ENCODE assay signal across 10 mouse cellular contexts in genomic region chr17:24628646-24629045, GRCm38 (mm10). TPM values are rescaled to one million over a fixed set of nuclear protein-coding genes. Genes with fewer than 3 reads are reported as not detected.
DNase-seq lines count a peak whose midpoint lies in the region; ATAC-seq lines count a peak whose summit lies in the region.
"Had no signal": no experiment of that assay in that cellular context is flagged by ENCODE, and none has a peak within 500 bp of the region (broad histone marks: within the 10 kb centered on the region; RNA-seq: fewer than 3 reads in every experiment).

No protein-coding gene starts in this region.

- no peak overlapping the region for H3K4me3 ChIP-seq in neural tube, embryonic 15.5 days (replicated peaks)
- H3K4me3 ChIP-seq in limb, embryonic 10.5 days, result no peak overlapping the region
- H3K4me3 ChIP-seq: neural tube, embryonic 12.5 days had no signal

- H3K27ac ChIP-seq in neural tube, embryonic 15.5 days (replicated peaks), result no peak overlapping the region
- H3K27ac ChIP-seq in limb, embryonic 10.5 days, result no peak overlapping the region
- H3K27ac ChIP-seq: neural tube, embryonic 12.5 days had no signal

- no peak for ATAC-seq in neural tube, embryonic 15.5 days (ENCODE audit: low FRiP score)
- ATAC-seq in neutrophil, adult 5-6 weeks (ENCODE audit: extremely low read depth, insufficient number of reproducible peaks, low FRiP score, poor library complexity, severe bottlenecking), result peak; percentile 55; the same call in 1 of the 2 replicates

- intact Hi-C loops in heart, postnatal 14 days (cut with DNase I), result loop anchor here (1.0 to 5.0 kb wide), 3 partner anchors 26 to 136 kb away; no protein-coding TSS in a partner anchor

- DNase-seq in neural tube, embryonic 10.5 days (ENCODE audit: extremely low spot score, low spot score), result peak; percentile 78
- peak; percentile 85 for DNase-seq in ZHBTc4 (ENCODE audit: low read depth, low spot score)
- DNase-seq in cerebellum, postnatal 36 days, result peak; percentile 90 to 95
- peak; percentile 75 to 81 for DNase-seq in heart, postnatal 14 days
- DNase-seq in limb, embryonic 10.5 days (ENCODE audit: low spot score), result peak; percentile 84
- DNase-seq in thymus, postnatal 36 days, result peak; percentile 68 to 74

- H3K9me3 ChIP-seq in neural tube, embryonic 15.5 days (replicated peaks), result no peaks in the 10 kb centered on the region
- H3K9me3 ChIP-seq in limb, embryonic 10.5 days (replicated peaks), result no peaks in the 10 kb centered on the region
- H3K9me3 ChIP-seq: neural tube, embryonic 12.5 days had no signal

- H3K27me3 ChIP-seq in neural tube, embryonic 15.5 days (replicated peaks), result no peaks in the 10 kb centered on the region
- no peaks in the 10 kb centered on the region for H3K27me3 ChIP-seq in limb, embryonic 10.5 days (ENCODE audit: low read depth, poor library complexity, severe bottlenecking)
- H3K27me3 ChIP-seq: neural tube, embryonic 12.5 days had no signal

- WGBS in neural tube, embryonic 15.5 days, result 55% methylated on average over 5 of the region's 5 CpGs
- WGBS in limb, embryonic 10.5 days, result 52% methylated on average over 5 of the region's 5 CpGs

- no peak overlapping the region for H3K4me2 ChIP-seq in neural tube, embryonic 15.5 days
- H3K4me2 ChIP-seq: neural tube, embryonic 12.5 days had no signal

- peaks cover 22% of the 10 kb centered on the region for H3K4me1 ChIP-seq in neural tube, embryonic 15.5 days
- H3K4me1 ChIP-seq in limb, embryonic 10.5 days, result peaks cover 19% of the 10 kb centered on the region

- no peak overlapping the region for H3K9ac ChIP-seq in neural tube, embryonic 15.5 days (replicated peaks)
- H3K9ac ChIP-seq: neural tube, embryonic 12.5 days had no signal

- peaks cover 71% of the 10 kb centered on the region for H3K36me3 ChIP-seq in neural tube, embryonic 15.5 days
- H3K36me3 ChIP-seq in limb, embryonic 10.5 days, result peaks cover 74% of the 10 kb centered on the region

RNA-seq across cellular contexts. Expression of gene Tsc2, which starts 3.8 kb away (rescaled TPM):
- 60.6 and 68.8 TPM in 2 replicates for polyA plus RNA-seq in neural tube, embryonic 15.5 days (2015; fragmentation: Nextera tagmentation; extraction: Ambion mirVana)
- total RNA-seq in heart, postnatal 14 days (2021), result 10 to 100 TPM; 76.7 to 88.2 TPM
- 63.2 and 79.5 TPM in 2 replicates for polyA plus RNA-seq in limb, embryonic 10.5 days (2016; fragmentation: Nextera tagmentation; extraction: Ambion mirVana)
- total RNA-seq in neutrophil, adult 5-6 weeks (2017), result 48.2 and 53.8 TPM in 2 replicates

RNA-seq across cellular contexts. Expression of gene Nthl1, which starts 3.8 kb away (rescaled TPM):
- polyA plus RNA-seq in neural tube, embryonic 15.5 days (2015; fragmentation: Nextera tagmentation; extraction: Ambion mirVana), result 8.3 and 10.0 TPM in 2 replicates
- total RNA-seq in heart, postnatal 14 days (2021), result 1 to 10 TPM; 2.1 to 4.1 TPM
- 27.5 and 31.2 TPM in 2 replicates for polyA plus RNA-seq in limb, embryonic 10.5 days (2016; fragmentation: Nextera tagmentation; extraction: Ambion mirVana)
- total RNA-seq in neutrophil, adult 5-6 weeks (2017), result 2.4 and 4.5 TPM in 2 replicates

RNA-seq across cellular contexts. Expression of gene Slc9a3r2, which starts 21.5 kb away (rescaled TPM):
- 60.2 and 65.7 TPM in 2 replicates for polyA plus RNA-seq in neural tube, embryonic 15.5 days (2015; fragmentation: Nextera tagmentation; extraction: Ambion mirVana)
- 100 to 1,000 TPM; 134 TPM for total RNA-seq in heart, postnatal 14 days (2021)
- 47.2 and 57.1 TPM in 2 replicates for polyA plus RNA-seq in limb, embryonic 10.5 days (2016; fragmentation: Nextera tagmentation; extraction: Ambion mirVana)
- 0.37 and 0.58 TPM in 2 replicates for total RNA-seq in neutrophil, adult 5-6 weeks (2017)

RNA-seq across cellular contexts. Expression of gene Npw, which starts 29.6 kb away (rescaled TPM):
- polyA plus RNA-seq in neural tube, embryonic 15.5 days (2015; fragmentation: Nextera tagmentation; extraction: Ambion mirVana), result 0.42 and 0.51 TPM in 2 replicates
- not detected for total RNA-seq in heart, postnatal 14 days (2021)
- polyA plus RNA-seq in limb, embryonic 10.5 days (2016; fragmentation: Nextera tagmentation; extraction: Ambion mirVana), result 0.88 and 1.1 TPM in 2 replicates
- total RNA-seq in neutrophil, adult 5-6 weeks (2017), result not detected in 2 replicates
- polyA plus RNA-seq: gonadal fat pad, adult 2 months; neural tube, embryonic 12.5 days had no signal

RNA-seq across cellular contexts. Expression of gene Zfp598, which starts 40.8 kb away (rescaled TPM):
- polyA plus RNA-seq in neural tube, embryonic 15.5 days (2015; fragmentation: Nextera tagmentation; extraction: Ambion mirVana), result 19.2 and 20.5 TPM in 2 replicates
- total RNA-seq in heart, postnatal 14 days (2021), result 10 to 100 TPM; 20.2 to 21.6 TPM
- 34.5 and 36.7 TPM in 2 replicates for polyA plus RNA-seq in limb, embryonic 10.5 days (2016; fragmentation: Nextera tagmentation; extraction: Ambion mirVana)
- total RNA-seq in neutrophil, adult 5-6 weeks (2017), result 17.6 and 21.4 TPM in 2 replicates

Comparison
In these comparisons a context has a peak if more than half of its experiments do, and no peak if none do; other contexts are left out.
1. RNA of gene Slc9a3r2, which starts 21.5 kb away (total RNA-seq): 134 TPM in heart, postnatal 14 days; 0.37 to 0.58 TPM in neutrophil, adult 5-6 weeks; every median in the first group is over 10 times any median in the second.
2. Peak in every context shown above with its lines, with median percentiles within 50 percentile points of each other: DNase-seq.